Comparison of ENCODE assay signal across 21 mouse cellular contexts in the genomic region with DNA sequence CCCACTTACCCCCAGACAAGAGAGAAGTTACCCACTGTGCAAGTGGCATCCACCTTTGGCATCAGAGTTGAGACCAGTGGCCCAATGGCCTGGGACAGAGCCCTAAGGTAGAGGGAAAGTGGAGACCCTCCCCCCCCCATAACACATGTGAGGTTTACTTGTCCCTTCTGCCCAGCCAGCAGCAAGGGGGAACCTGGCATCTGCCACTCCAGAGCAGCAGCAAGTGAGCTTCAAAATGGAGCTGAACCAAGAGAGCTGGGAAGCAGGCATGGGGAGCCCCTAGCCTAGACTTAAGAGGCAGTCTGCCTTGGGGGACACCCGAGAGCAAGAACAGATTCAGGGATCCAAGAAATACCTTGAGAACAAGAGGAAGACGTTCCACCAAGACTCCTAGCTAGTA.
A peak's percentile ranks its signal among the peaks of the same experiment; 100 is the strongest.
DNase-seq lines count a peak whose midpoint lies in the region; ATAC-seq lines count a peak whose summit lies in the region.
"Had no signal": no experiment of that assay in that cellular context is flagged by ENCODE, and none has a peak within 500 bp of the region (broad histone marks: within the 10 kb centered on the region; RNA-seq: fewer than 3 reads in every experiment).

No protein-coding gene starts in this region.

- H3K4me1 ChIP-seq in forebrain, embryonic 15.5 days, result peaks cover 42% of the 10 kb centered on the region
- H3K4me1 ChIP-seq in neural tube, embryonic 13.5 days (replicated peaks), result peaks cover 61% of the 10 kb centered on the region
- H3K4me1 ChIP-seq: heart, embryonic 13.5 days; intestine, embryonic 15.5 days; stomach, embryonic 15.5 days had no signal

- no peaks in the 10 kb centered on the region for H3K27me3 ChIP-seq in forebrain, embryonic 15.5 days
- H3K27me3 ChIP-seq in neural tube, embryonic 13.5 days, result 0 out of 2 replicates have a peak, but pooled peaks cover 6% of the 10 kb centered on the region
- H3K27me3 ChIP-seq: intestine, embryonic 15.5 days had no signal

- intact Hi-C loops in left cerebral cortex, postnatal 4 days (cut with DNase I), result no loop called here

- no peaks in the 10 kb centered on the region for H3K9me3 ChIP-seq in forebrain, embryonic 15.5 days
- H3K9me3 ChIP-seq in neural tube, embryonic 13.5 days, result no peaks in the 10 kb centered on the region
- H3K9me3 ChIP-seq: embryonic facial prominence, embryonic 15.5 days; heart, embryonic 13.5 days; intestine, embryonic 15.5 days; limb, embryonic 10.5 days; stomach, embryonic 15.5 days had no signal

- peak overlapping the region; percentile 96 for H3K27ac ChIP-seq in forebrain, embryonic 15.5 days (replicated peaks)
- peak overlapping the region; percentile 86 for H3K27ac ChIP-seq in neural tube, embryonic 13.5 days (replicated peaks)
- H3K27ac ChIP-seq: embryonic facial prominence, embryonic 15.5 days; heart, embryonic 13.5 days; intestine, embryonic 15.5 days; stomach, embryonic 15.5 days had no signal

- ATAC-seq in forebrain, embryonic 15.5 days (replicated peaks), result peak; percentile 2; the same call in 1 of the 2 replicates
- ATAC-seq in neural tube, embryonic 13.5 days (ENCODE audit: low read depth), result no peak; the same call in 1 of the 2 replicates
- no peak for ATAC-seq in frontal cortex, adult (ENCODE audit: low TSS enrichment)
- ATAC-seq: activated CD4-positive, CD25-positive, alpha-beta regulatory T cell, adult 4 months; intestine, embryonic 15.5 days; liver, postnatal 0 days had no signal

- H3K9ac ChIP-seq in forebrain, embryonic 15.5 days (replicated peaks), result no peak overlapping the region
- no peak overlapping the region for H3K9ac ChIP-seq in neural tube, embryonic 13.5 days
- H3K9ac ChIP-seq: embryonic facial prominence, embryonic 15.5 days; heart, embryonic 13.5 days; intestine, embryonic 15.5 days; liver, postnatal 0 days; stomach, embryonic 15.5 days had no signal

- no peak overlapping the region for H3K4me3 ChIP-seq in forebrain, embryonic 15.5 days
- no peak overlapping the region for H3K4me3 ChIP-seq in neural tube, embryonic 13.5 days
- H3K4me3 ChIP-seq: embryonic facial prominence, embryonic 15.5 days; heart, embryonic 13.5 days; intestine, embryonic 15.5 days; limb, embryonic 10.5 days; stomach, embryonic 15.5 days had no signal

- 55% methylated on average over 2 of the region's 2 CpGs for WGBS in forebrain, embryonic 15.5 days
- 91% methylated on average over 2 of the region's 2 CpGs for WGBS in neural tube, embryonic 13.5 days

- no peaks in the 10 kb centered on the region for H3K36me3 ChIP-seq in forebrain, embryonic 15.5 days
- no peaks in the 10 kb centered on the region for H3K36me3 ChIP-seq in neural tube, embryonic 13.5 days
- H3K36me3 ChIP-seq: embryonic facial prominence, embryonic 15.5 days; G1E; heart, embryonic 13.5 days; intestine, embryonic 15.5 days; stomach, embryonic 15.5 days had no signal

- DNase-seq in cerebellum, adult 9-11 months, result peak; percentile 51
- DNase-seq in cerebellum, adult 8-10 months, result no peak
- DNase-seq in left cerebral cortex, postnatal 4 days, result peak; percentile 46
- no peak for DNase-seq in left cerebral cortex, adult 18-20 months (ENCODE audit: low spot score in 2 of 2)
- no peak for DNase-seq in heart, adult 18-20 months
- DNase-seq: adrenal gland, postnatal 10 days; kidney, adult 9 months; kidney, postnatal 25 days; liver, postnatal 0 days; lung, postnatal 10 days; thymus, adult 18-20 months had no signal

- H3K4me2 ChIP-seq in forebrain, embryonic 15.5 days (replicated peaks), result no peak overlapping the region; the same call in 1 of the 2 replicates
- no peak overlapping the region for H3K4me2 ChIP-seq in neural tube, embryonic 13.5 days
- H3K4me2 ChIP-seq: embryonic facial prominence, embryonic 15.5 days; heart, embryonic 13.5 days; intestine, embryonic 15.5 days; stomach, embryonic 15.5 days had no signal

Comparison
In these comparisons a context has a peak if more than half of its experiments do, and no peak if none do; other contexts are left out.
1. DNase-seq: peak in cerebellum, adult 9-11 months (single experiment) and left cerebral cortex, postnatal 4 days (single experiment); none in cerebellum, adult 8-10 months (single experiment), left cerebral cortex, adult 18-20 months (0 of 2) and heart, adult 18-20 months (0 of 2).